Mouse (Mus musculus) ES-Bruce4 (cell line): ENCODE results near the gene Ets2. TPM values are rescaled to one million over a fixed set of nuclear protein-coding genes. Genes with fewer than 3 reads are reported as not detected.

ENCODE experiments used
- H3K27ac ChIP-seq: 2 replicates; pipeline ENCODE4 v1.5.1; 2012; ENCODE audit warnings: low read length, inconsistent platforms; ENCODE audit not compliant: insufficient read depth
- H3K27me3 ChIP-seq: 2 replicates; pipeline ENCODE4 v1.6.1; 2012; ENCODE audit warnings: mild to moderate bottlenecking, low read length, inconsistent platforms; ENCODE audit not compliant: control insufficient read depth, poor library complexity, insufficient read depth, severe bottlenecking
- H3K36me3 ChIP-seq: 2 replicates; pipeline ENCODE4 v1.6.1; 2012; ENCODE audit warnings: inconsistent platforms, mild to moderate bottlenecking, low read length, moderate library complexity; ENCODE audit not compliant: control insufficient read depth, poor library complexity, insufficient read depth, severe bottlenecking
- H3K4me1 ChIP-seq: one replicate; pipeline ENCODE4 v1.8.1; 2011; ENCODE audit warnings: low read length; ENCODE audit not compliant: control insufficient read depth, insufficient read depth
- H3K4me3 ChIP-seq: 2 replicates; pipeline ENCODE4 v1.5.1; 2011; ENCODE audit warnings: low read depth, mild to moderate bottlenecking, low read length
- H3K9ac ChIP-seq: 2 replicates; pipeline ENCODE4 v1.6.1; 2012; ENCODE audit warnings: low read depth, mild to moderate bottlenecking, inconsistent platforms; ENCODE audit not compliant: poor library complexity, severe bottlenecking
- H3K9me3 ChIP-seq: replicated peaks from 2 replicates; pipeline ENCODE4 v1.6.1; 2012; ENCODE audit warnings: mild to moderate bottlenecking, low read length, inconsistent platforms; ENCODE audit not compliant: control insufficient read depth, poor library complexity, insufficient read depth, severe bottlenecking
- CTCF ChIP-seq: IDR thresholded peaks from one replicate; pipeline ENCODE4 v1.8.1; 2011; ENCODE audit warnings: low read depth, low read length
- EP300 ChIP-seq: IDR thresholded peaks from 2 replicates; pipeline ENCODE4 v1.6.1; 2011; ENCODE audit warnings: low read depth, low read length; ENCODE audit not compliant: insufficient read depth
- POLR2A ChIP-seq: IDR thresholded peaks from one replicate; pipeline ENCODE4 v1.8.1; 2011; ENCODE audit warnings: low read length; ENCODE audit not compliant: insufficient read depth
- polyA plus RNA-seq: library from polyadenylated mRNA; stranded (reverse); fragments of >200 nt; gene quantifications from 2 replicates; pipeline ENCODE4 v1.2.4, GENCODE M21; 2011; ENCODE audit warnings: low read depth; ENCODE audit not compliant: missing spikeins, insufficient read depth, insufficient read length

The Ets2 gene
- polyA plus RNA-seq, 1 experiment = 32.5 TPM

DNA sequence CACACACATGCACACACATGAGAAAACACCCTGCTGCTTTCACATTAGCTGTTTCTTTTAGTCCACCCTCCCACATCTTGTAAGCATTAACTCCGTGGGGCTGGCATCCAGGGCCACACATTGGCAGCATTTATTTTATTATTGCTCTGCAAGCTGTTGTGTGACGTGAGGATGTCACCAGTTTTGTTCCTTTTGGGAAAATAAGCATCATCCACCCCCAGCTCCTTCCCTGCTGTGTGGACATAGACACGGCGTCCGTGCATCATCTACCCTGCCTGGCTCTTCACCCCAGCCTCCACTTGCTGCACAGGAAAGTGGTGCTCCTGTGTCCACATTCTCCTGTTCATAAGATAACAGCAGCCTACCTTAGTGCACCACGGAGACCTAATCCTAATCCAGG is 27.9 kb downstream of the Ets2 start:
- Histone ChIP-seq H3K4me1 (no peaks in the 10 kb centered on the region), H3K27ac (no peak overlapping the region), H3K27me3 (no peaks in the 10 kb centered on the region), H3K36me3 (no peaks in the 10 kb centered on the region), H3K9ac (no peak overlapping the region), H3K9me3 (no peaks in the 10 kb centered on the region), H3K4me3 (no peak overlapping the region)
- TF ChIP-seq EP300 (no peak), CTCF (no peak), POLR2A (no peak)

DNA sequence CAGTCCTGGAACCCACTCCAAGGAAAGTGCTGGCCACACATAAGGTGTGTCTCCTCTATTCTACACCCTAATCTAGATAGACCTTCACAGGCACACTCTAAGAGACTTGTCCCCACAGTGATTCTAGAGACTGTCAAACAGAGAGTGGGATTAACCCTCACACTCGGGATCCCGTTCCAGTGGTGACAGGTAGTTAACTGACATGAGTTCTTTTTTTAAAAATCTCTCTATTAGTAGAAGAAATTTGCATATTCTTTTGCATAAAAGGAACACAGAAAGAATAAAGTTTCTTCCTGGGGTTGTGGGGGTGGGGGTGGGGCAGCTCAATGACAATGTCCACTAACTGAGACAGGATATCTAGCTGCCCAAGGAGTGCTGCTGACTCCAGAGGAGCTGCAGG is 32.9 kb downstream of the Ets2 start:
- no peaks in the 10 kb centered on the region for H3K27me3 ChIP-seq
- no peak overlapping the region for H3K27ac ChIP-seq
- H3K9ac ChIP-seq = no peak overlapping the region
- no peak for TF ChIP-seq EP300
- no peak for TF ChIP-seq CTCF
- TF ChIP-seq POLR2A = no peak
- no peaks in the 10 kb centered on the region for H3K36me3 ChIP-seq
- H3K4me3 ChIP-seq = no peak overlapping the region
- H3K4me1 ChIP-seq = no peaks in the 10 kb centered on the region
- no peaks in the 10 kb centered on the region for H3K9me3 ChIP-seq

DNA sequence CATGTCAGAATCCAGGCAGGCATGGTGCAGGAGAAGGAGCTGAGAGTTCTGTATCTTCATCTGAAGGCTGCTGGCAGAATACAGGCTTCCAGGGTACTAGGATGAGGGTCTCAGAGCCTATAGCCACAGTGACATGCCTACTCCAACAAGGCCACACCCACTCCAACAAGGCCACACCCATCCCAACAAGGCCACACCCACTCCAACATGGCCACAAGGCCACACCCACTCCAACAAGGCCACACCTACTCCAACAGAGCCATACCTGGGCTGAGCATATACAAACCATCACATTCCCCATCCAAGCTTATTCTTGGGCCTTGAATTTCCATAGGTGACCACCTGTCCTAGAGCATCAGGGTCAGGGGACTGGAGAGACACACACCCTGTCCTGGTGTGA is 34.2 kb downstream of the Ets2 start:
- no peak overlapping the region for H3K27ac ChIP-seq
- no peaks in the 10 kb centered on the region for H3K4me1 ChIP-seq
- no peak for TF ChIP-seq CTCF
- no peak for TF ChIP-seq POLR2A
- TF ChIP-seq EP300 = no peak
- no peaks in the 10 kb centered on the region for H3K36me3 ChIP-seq
- H3K4me3 ChIP-seq = no peak overlapping the region
- H3K27me3 ChIP-seq = no peaks in the 10 kb centered on the region
- no peaks in the 10 kb centered on the region for H3K9me3 ChIP-seq
- no peak overlapping the region for H3K9ac ChIP-seq

DNA sequence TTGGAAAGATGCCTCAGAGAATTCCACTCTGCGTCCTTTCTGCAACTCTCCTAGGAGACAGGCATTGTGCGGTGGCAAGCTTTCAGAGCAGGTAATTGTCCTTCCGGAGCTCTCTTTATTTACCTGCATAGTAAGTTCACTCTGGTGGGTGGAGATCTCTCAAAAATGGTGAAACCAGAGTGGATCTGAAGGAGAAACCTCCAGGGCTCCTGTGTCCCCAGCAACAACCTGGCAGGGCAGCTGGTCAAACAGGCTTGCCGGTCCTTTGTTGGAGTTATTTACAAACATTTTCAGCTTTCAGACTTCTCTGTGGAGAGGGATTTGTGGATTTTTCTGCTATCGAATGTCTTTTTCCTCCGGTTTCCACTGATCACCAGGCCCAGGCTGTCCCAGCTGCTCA is 34.6 kb downstream of the Ets2 start:
- Histone ChIP-seq H3K9me3 (no peaks in the 10 kb centered on the region), H3K27ac (no peak overlapping the region), H3K4me1 (no peaks in the 10 kb centered on the region), H3K27me3 (no peaks in the 10 kb centered on the region), H3K4me3 (no peak overlapping the region), H3K9ac (no peak overlapping the region), H3K36me3 (no peaks in the 10 kb centered on the region)
- no peak for TF ChIP-seq POLR2A

DNA sequence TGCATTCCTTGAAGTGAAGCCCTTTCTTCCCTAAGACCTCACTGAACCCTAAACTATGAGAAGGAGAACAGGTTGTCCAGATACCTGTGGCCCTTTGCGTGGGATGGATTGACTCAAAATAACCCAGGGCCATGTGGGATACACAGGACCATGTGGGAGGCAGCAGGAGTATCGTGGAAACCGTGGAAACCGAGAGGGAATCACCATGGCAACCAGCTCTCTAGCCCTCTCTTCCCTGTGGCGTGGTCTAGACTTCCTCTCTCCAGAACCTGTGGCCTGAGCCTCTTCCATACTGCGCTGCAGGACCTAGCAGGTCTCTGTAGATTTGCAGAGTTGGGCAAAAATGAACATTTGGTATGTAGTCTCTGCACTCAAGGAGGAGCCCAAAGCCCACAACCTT is 37.6 kb downstream of the Ets2 start:
- Histone ChIP-seq H3K9me3 (no peaks in the 10 kb centered on the region), H3K4me3 (no peak overlapping the region), H3K27ac (no peak overlapping the region), H3K9ac (no peak overlapping the region), H3K4me1 (no peaks in the 10 kb centered on the region), H3K36me3 (no peaks in the 10 kb centered on the region), H3K27me3 (no peaks in the 10 kb centered on the region)
- TF ChIP-seq POLR2A (no peak), EP300 (no peak), CTCF (no peak)

DNA sequence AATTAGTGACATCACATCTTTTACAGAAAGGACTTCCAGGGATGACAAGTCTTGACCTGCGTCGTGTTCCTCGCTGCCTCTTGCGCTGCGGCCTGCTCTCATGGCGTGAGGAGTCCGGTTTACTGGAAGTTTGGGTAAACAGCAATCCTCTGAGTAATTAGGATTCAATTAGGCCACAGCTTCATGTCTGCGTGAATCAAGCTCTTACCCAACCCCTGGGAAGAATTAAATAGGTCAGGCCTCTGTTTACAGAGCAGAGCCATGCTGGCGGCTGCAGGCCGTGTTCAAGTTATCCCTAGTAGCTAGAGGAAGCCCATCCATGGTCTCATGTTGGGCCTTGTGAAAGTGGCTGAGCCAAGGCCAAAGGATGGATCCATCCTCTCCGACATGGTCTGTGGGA is 39.5 kb downstream of the Ets2 start:
- H3K9me3 ChIP-seq = no peaks in the 10 kb centered on the region
- H3K4me3 ChIP-seq = no peak overlapping the region
- no peak overlapping the region for H3K9ac ChIP-seq
- no peak overlapping the region for H3K27ac ChIP-seq
- H3K36me3 ChIP-seq = no peaks in the 10 kb centered on the region
- no peak for TF ChIP-seq EP300
- no peak for TF ChIP-seq CTCF
- H3K27me3 ChIP-seq = no peaks in the 10 kb centered on the region
- H3K4me1 ChIP-seq = no peaks in the 10 kb centered on the region
